Mouse (Mus musculus) gastrocnemius, adult 2 months (tissue): Measurements from ENCODE around the gene Cbfa2t2. TPM values are rescaled to one million over a fixed set of nuclear protein-coding genes. Genes with fewer than 3 reads are reported as not detected.

Source experiments
- DNase-seq: peaks from one replicate; pipeline ENCODE4 v3.0.0; 2022
- H3K27ac ChIP-seq: fragments of 200-600 bp; 2 replicates; pipeline ENCODE4 v1.8.1; 2022; ENCODE audit warnings: mild to moderate bottlenecking
- H3K4me3 ChIP-seq: fragments of 200-600 bp; 2 replicates; pipeline ENCODE4 v1.8.1; 2022; ENCODE audit warnings: mild to moderate bottlenecking, moderate library complexity
- CTCF ChIP-seq: fragments of 200-600 bp; IDR thresholded peaks from 2 replicates; pipeline ENCODE4 v1.8.1; 2022; ENCODE audit warnings: antibody characterized with exemption, mild to moderate bottlenecking, moderate library complexity
- intact Hi-C: fragments of 180-260 bp; cut with DNase I; formaldehyde crosslinking; loops from one replicate; pipeline ENCODE4 v1.15.1; 2025
- long read RNA-seq, 2 experiments: library from polyadenylated mRNA; stranded (forward); transcript quantifications; one replicate each; pipeline ENCODE4 v2.0.0; 2021
- total RNA-seq, 2 experiments: library from RNA; stranded (reverse); gene quantifications; 2 replicates each; pipeline ENCODE4 v1.2.3; 2021

The Cbfa2t2 gene
- total RNA-seq: 10 to 100 TPM; 13.4 to 17.9 TPM
- long read RNA-seq, experiment 1, full-length matches to known transcripts: 5 of 10 reads
- long read RNA-seq, experiment 1, partial matches to known transcripts: 1 of 10 reads
- long read RNA-seq, experiment 1, other reads (novel, unspliced or antisense): 4 of 10 reads
- long read RNA-seq, experiment 2, full-length matches to known transcripts: 8 of 10 reads
- long read RNA-seq, experiment 2, partial matches to known transcripts: 0 of 10 reads
- long read RNA-seq, experiment 2, other reads (novel, unspliced or antisense): 2 of 10 reads

DNA sequence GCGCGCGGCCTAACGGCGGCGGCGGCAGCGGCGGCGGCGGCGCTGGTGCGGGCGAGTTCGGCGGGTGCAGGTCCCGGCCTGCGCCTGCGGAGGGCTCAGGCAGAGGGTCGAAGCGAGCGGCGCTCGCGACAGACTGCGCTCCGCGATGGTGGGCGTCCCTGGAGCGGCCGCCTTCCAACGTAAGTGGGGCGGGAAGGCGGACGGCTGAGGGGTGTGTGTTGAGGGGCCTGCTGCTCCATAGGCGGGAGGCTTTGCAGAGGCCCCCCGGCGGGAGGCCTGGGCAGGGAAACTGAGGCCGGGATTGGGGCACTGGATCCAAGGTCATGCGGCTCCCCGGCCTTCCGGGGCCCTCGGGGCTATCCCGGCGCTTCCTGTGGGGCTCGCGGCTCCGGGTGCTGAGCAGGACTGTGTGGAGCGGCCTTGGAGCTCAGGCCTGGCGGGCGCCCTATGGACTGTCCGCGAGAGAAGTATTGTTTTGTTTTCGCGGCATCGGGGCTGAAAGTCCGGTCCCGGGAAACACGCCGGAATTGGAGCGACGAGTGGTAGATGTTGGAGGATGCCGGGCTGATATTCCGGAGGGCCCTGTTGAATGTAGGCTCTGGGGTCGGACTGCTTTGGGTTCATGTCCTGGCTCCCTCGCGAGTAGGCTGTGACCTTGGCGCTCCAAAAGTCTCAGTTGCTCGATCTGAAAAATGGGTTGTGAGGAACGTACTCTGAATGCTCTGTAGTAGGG, at the start of gene Cbfa2t2:
Gene Cbfa2t2, plus strand, starts transcription at position 24 of the 733 bp plus-strand sequence.
- DNase-seq: peak; percentile 67
- peak within 1 kb of the TSS; percentile 100 for H3K4me3 ChIP-seq
- no peak for TF ChIP-seq CTCF
- peak within 1 kb of the TSS; percentile 96 for H3K27ac ChIP-seq
- intact Hi-C loops: loop anchor here (5.0 kb wide), 1 partner anchor 56 kb away; no protein-coding TSS in a partner anchor

DNA sequence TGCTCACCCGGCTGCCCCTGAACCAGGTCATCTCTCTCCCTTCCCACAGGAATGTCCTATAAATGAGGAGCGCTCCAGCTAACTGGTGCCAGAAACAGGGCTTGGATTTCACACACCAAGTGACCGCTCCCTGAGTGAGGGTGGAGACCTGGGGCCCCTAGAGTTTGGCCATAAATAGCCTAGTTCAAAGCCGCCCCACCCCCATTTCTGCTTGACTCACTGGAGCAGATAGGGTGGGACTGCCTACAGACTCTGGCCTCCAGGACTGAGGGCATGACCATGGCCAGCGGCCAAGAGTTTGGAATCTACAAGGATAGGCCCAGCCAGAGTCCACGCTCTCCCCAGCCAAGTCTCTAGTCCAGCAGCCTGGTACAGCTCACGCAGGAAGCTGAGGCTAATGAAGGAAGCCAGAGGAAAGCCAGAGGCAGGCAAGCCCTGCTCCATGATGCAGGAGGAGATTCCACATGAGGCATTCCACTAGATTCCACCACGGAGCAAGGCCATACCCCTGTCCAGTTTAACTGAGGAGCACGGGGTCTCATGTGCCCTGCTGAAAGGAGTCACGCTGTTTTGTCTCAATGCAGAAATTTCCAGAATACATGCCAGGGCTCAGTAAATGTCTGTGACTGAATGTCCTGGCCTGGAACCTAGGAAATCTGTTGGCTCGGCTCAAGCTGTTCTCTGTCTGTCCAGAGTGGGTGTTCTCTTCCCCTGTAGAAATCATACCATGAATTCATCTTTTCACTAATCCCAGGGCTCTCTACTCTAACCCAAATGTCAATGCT, 45.9 kb upstream of the Cbfa2t2 start:
- intact Hi-C loops: loop anchor here (1.0 kb wide), 2 partner anchors 15 kb away; no protein-coding TSS in a partner anchor
- Histone ChIP-seq H3K27ac (peak overlapping the region; percentile 97), H3K4me3 (no peak overlapping the region)
- no peak for TF ChIP-seq CTCF
- DNase-seq: peak; percentile 97

GRCm38 (mm10) chr2:154394602-154395001, 41.7 kb upstream of the Cbfa2t2 start:
- intact Hi-C loops: no loop called here
- Histone ChIP-seq H3K27ac (peak overlapping the region; percentile 61), H3K4me3 (no peak overlapping the region)
- TF ChIP-seq CTCF: no peak
- no peak for DNase-seq

DNA sequence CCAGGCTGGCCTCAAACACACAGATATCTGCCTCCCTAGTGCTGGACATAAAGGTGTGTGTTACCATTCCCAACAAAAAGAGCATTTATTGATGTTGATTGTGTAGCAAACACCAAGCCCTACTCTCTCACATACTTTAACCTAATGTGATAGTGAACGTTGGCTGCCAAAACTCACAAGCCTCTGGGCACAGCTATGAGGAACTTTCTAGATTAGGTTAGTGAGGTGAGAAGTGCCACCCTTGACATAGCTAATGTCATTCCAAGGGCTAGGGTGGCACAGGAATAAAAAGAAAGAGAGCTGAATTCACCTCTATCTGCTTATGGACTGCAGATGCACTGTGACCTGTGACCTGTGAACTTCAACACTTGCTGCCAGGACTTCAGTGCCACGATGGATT, 39.8 kb upstream of the Cbfa2t2 start:
- DNase-seq: no peak
- peak overlapping the region; percentile 43 for H3K27ac ChIP-seq
- intact Hi-C loops: no loop called here
- H3K4me3 ChIP-seq: no peak overlapping the region
- TF ChIP-seq CTCF: no peak

GRCm38 (mm10) chr2:154398267-154398666, 38.0 kb upstream of the Cbfa2t2 start:
- intact Hi-C loops: no loop called here
- no peak overlapping the region for H3K4me3 ChIP-seq
- peak overlapping the region; percentile 63 for H3K27ac ChIP-seq
- DNase-seq: no peak
- TF ChIP-seq CTCF: no peak

DNA sequence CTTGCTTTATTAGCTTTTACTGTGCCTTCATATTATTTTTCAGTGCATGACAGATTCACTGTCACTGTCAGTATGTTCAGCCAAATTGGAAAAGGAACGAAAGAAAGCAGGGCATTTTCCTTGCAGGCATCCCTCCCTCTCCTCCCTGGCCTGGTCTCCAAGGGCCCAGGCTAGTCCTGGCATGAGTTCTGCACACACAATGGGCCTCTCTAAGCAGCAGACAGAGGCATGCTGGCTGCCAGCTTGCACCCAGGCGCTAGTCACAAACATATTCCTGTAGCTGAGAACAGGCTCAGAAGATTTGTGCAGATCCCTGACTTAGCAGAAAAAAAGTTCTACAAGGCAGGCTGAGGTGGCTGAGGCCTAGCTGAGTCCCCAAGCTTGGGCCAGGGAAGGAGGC, 37.0 kb upstream of the Cbfa2t2 start:
- no peak for DNase-seq
- TF ChIP-seq CTCF: no peak
- H3K27ac ChIP-seq: peak overlapping the region; percentile 98
- no peak overlapping the region for H3K4me3 ChIP-seq
- intact Hi-C loops: no loop called here

GRCm38 (mm10) chr2:154401976-154402375, 34.3 kb upstream of the Cbfa2t2 start:
- no peak for DNase-seq
- Histone ChIP-seq H3K27ac (peak overlapping the region; percentile 98), H3K4me3 (no peak overlapping the region; the same call in 1 of the 2 replicates)
- TF ChIP-seq CTCF: no peak
- intact Hi-C loops: no loop called here

- peak; percentile 26; the same call in 1 of the 2 replicates for TF ChIP-seq CTCF
Observed at GRCm38 (mm10) chr2:154402811-154403210, 33.5 kb upstream of the Cbfa2t2 start.

GRCm38 (mm10) chr2:154405447-154405994, 30.8 kb upstream of the Cbfa2t2 start:
- DNase-seq: peak; percentile 80
- no peak for TF ChIP-seq CTCF
- intact Hi-C loops: loop anchor here (1.0 kb wide), 1 partner anchor 15 kb away; no protein-coding TSS in a partner anchor
- H3K4me3 ChIP-seq: peak overlapping the region; percentile 89
- H3K27ac ChIP-seq: peak overlapping the region; percentile 98

More at GRCm38 (mm10) chr2:154402811-154403210, 33.5 kb upstream of the Cbfa2t2 start:
- DNase-seq: peak; percentile 58
- intact Hi-C loops: no loop called here
- Histone ChIP-seq H3K4me3 (peak overlapping the region; percentile 89), H3K27ac (peak overlapping the region; percentile 98)

DNA sequence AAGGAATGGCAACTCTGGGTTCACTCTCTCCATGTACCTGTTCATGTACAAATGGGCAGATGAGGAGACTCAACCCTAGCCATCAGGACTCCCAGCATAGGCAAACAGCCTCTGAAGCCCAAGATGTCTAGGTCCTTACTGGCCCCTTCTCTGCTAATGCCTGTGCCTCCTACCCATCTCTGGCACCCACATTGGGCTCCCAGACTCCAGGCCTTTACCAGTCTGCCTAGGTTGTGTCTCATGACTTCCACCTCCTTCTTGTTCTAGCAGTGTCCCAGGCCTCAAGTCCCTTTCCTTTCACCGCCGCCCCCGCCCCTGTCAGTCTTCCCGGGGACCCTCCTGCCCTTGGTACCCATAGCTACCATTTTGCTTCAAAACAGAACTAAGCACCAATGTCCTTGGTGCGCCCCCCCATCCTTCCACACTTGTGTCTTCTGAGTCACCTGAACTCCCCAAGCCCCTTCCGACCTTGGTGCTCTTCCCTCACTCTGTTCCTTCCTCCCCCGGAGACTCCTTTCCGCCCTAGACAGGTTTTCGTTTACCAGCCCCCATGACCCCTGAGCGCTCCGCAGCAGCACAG, 29.1 kb upstream of the Cbfa2t2 start:
- H3K4me3 ChIP-seq: peak overlapping the region; percentile 89
- TF ChIP-seq CTCF: no peak
- H3K27ac ChIP-seq: peak overlapping the region; percentile 98
- peak; percentile 48 for DNase-seq
- intact Hi-C loops: loop anchor here (2.0 kb wide), 1 partner anchor 32 kb away; no protein-coding TSS in a partner anchor

- Histone ChIP-seq H3K27ac (peak within 1 kb of the TSS; percentile 98), H3K4me3 (peak within 1 kb of the TSS; percentile 89)
- intact Hi-C loops: loop anchor here (2.0 kb wide), 1 partner anchor 33 kb away; no protein-coding TSS in a partner anchor
- TF ChIP-seq CTCF: no peak
- peak; percentile 96 for DNase-seq
Observed at GRCm38 (mm10) chr2:154407643-154408445, 28.4 kb upstream of the Cbfa2t2 start, which contains the start of gene Snta1. Gene Snta1 (minus strand): TSS chr2:154408099.
